Mouse (Mus musculus) liver, embryonic 14.5 days (tissue): Measurements from ENCODE around the gene Clybl.

Source experiments
- CTCF ChIP-seq: IDR thresholded peaks from 2 replicates; pipeline ENCODE4 v1.5.1; 2016; ENCODE audit warnings: antibody characterized with exemption, low read depth, control low read depth
- EP300 ChIP-seq: IDR thresholded peaks from 2 replicates; pipeline ENCODE4 v1.6.1; 2016; ENCODE audit warnings: antibody characterized with exemption, low read depth

DNA sequence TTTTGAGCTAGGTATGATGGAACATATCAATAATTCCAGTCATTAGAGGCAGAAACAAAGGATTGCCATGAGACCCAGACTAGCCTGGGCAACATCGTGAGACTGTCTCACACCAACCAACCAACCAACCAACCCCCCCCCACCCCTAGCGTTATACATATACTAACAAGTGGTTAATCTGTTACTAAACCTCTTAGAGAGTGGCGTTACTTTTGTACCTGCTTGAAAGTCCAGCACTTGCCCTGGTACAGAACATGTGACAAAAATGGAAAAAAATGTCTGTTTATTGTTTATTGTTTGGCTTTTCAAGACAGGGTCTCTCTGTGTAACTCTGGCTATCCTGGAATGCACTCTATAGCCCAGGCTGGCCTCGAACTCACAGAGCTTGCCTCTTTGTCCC lies 35.7 kb downstream of the Clybl start:
- TF ChIP-seq EP300 (no peak), CTCF (no peak)
